Mouse (Mus musculus) lung, adult 2 months (tissue): Measurements from ENCODE around the gene Crispld2. TPM values are rescaled to one million over a fixed set of nuclear protein-coding genes. Genes with fewer than 3 reads are reported as not detected.

Experiments
- DNase-seq: peaks from one replicate; pipeline ENCODE4 v3.0.0; 2022
- H3K4me1 ChIP-seq: fragments of 200-500 bp; 2 replicates; pipeline ENCODE4 v1.6.1; 2011; ENCODE audit warnings: low read length; ENCODE audit not compliant: control insufficient read depth, insufficient read depth
- H3K4me3 ChIP-seq: fragments of 200-500 bp; replicated peaks from 2 replicates; pipeline ENCODE3; 2011; ENCODE audit warnings: low read depth, mild to moderate bottlenecking, control low read depth, low read length; ENCODE audit errors: extremely low read depth
- CTCF ChIP-seq: fragments of 200-500 bp; IDR thresholded peaks from 2 replicates; pipeline ENCODE4 v1.5.1; 2011; ENCODE audit warnings: mild to moderate bottlenecking, low read length, control low read depth; ENCODE audit not compliant: insufficient read depth
- POLR2A ChIP-seq: fragments of 200-500 bp; IDR thresholded peaks from 2 replicates; pipeline ENCODE4 v1.6.1; 2011; ENCODE audit warnings: low read depth, mild to moderate bottlenecking, control low read depth, low read length, borderline replicate concordance; ENCODE audit errors: extremely low read depth
- WGBS: fragments of 180-500 bp; shearing (Covaris S2); methylation state at CpG from one replicate; pipeline ENCODE4 v1.1.7; 2018; 5-methylcytosine and 5-hydroxymethylcytosine counted together
- polyA plus RNA-seq: library from polyadenylated mRNA; depleted of rRNA; stranded (reverse); fragments of >200 nt; gene quantifications from 2 replicates; pipeline ENCODE4 v1.2.3, GENCODE M21; 2012

Crispld2 gene
- polyA plus RNA-seq, 1 experiment, result 71.0 TPM

GRCm38 (mm10) chr8:120051908-120052307 is 59.7 kb downstream of the Crispld2 start:
- TF ChIP-seq POLR2A (no peak), CTCF (no peak)
- DNase-seq, result no peak
- WGBS, result 81% methylated on average over 4 of the region's 4 CpGs
- Histone ChIP-seq H3K4me1 (peaks cover under 1% of the 10 kb centered on the region; the same call in 1 of the 2 replicates), H3K4me3 (no peak overlapping the region)

- 67% methylated on average over 8 of the region's 8 CpGs for WGBS
- no peak for DNase-seq
- Histone ChIP-seq H3K4me3 (no peak overlapping the region), H3K4me1 (no peaks in the 10 kb centered on the region)
- TF ChIP-seq CTCF, result no peak
- TF ChIP-seq POLR2A, result no peak
Observed at GRCm38 (mm10) chr8:120052318-120052717, 60.1 kb downstream of the Crispld2 start.

- 93% methylated on average over 3 of the region's 3 CpGs for WGBS
- TF ChIP-seq CTCF, result no peak
- TF ChIP-seq POLR2A, result no peak
- Histone ChIP-seq H3K4me3 (no peak overlapping the region), H3K4me1 (no peaks in the 10 kb centered on the region)
- DNase-seq, result no peak
Observed at GRCm38 (mm10) chr8:120054833-120055232, 62.6 kb downstream of the Crispld2 start.

- TF ChIP-seq CTCF (no peak), POLR2A (no peak)
- H3K4me3 ChIP-seq, result no peak overlapping the region
- H3K4me1 ChIP-seq, result no peaks in the 10 kb centered on the region
- 59% methylated on average over 2 of the region's 2 CpGs for WGBS
- no peak for DNase-seq
Observed at GRCm38 (mm10) chr8:120057078-120057477, 64.8 kb downstream of the Crispld2 start.

- WGBS, result 87% methylated on average over 14 of the region's 14 CpGs
- no peak for TF ChIP-seq CTCF
- TF ChIP-seq POLR2A, result no peak
- Histone ChIP-seq H3K4me3 (no peak overlapping the region), H3K4me1 (no peaks in the 10 kb centered on the region)
- no peak for DNase-seq
Observed at GRCm38 (mm10) chr8:120062742-120063141, 70.5 kb downstream of the Crispld2 start.

GRCm38 (mm10) chr8:120063326-120063725 is 71.1 kb downstream of the Crispld2 start:
- TF ChIP-seq POLR2A (no peak), CTCF (no peak)
- Histone ChIP-seq H3K4me1 (no peaks in the 10 kb centered on the region), H3K4me3 (no peak overlapping the region)
- 70% methylated on average over 3 of the region's 3 CpGs for WGBS
- DNase-seq, result no peak

- TF ChIP-seq CTCF (no peak), POLR2A (no peak)
- DNase-seq, result no peak
- Histone ChIP-seq H3K4me3 (no peak overlapping the region), H3K4me1 (no peaks in the 10 kb centered on the region)
- WGBS, result 91% methylated on average over 8 of the region's 8 CpGs
Observed at GRCm38 (mm10) chr8:120065611-120066010, 73.4 kb downstream of the Crispld2 start.

GRCm38 (mm10) chr8:120066226-120066625 is 74.0 kb downstream of the Crispld2 start:
- 61% methylated on average over 4 of the region's 4 CpGs for WGBS
- no peak for TF ChIP-seq CTCF
- TF ChIP-seq POLR2A, result no peak
- Histone ChIP-seq H3K4me1 (no peaks in the 10 kb centered on the region), H3K4me3 (no peak overlapping the region)
- DNase-seq, result no peak

GRCm38 (mm10) chr8:120067936-120068668 is 75.9 kb downstream of the Crispld2 start:
- Histone ChIP-seq H3K4me1 (no peaks in the 10 kb centered on the region), H3K4me3 (no peak overlapping the region)
- DNase-seq, result peak; percentile 23
- WGBS, result 47% methylated on average over 19 of the region's 19 CpGs
- no peak for TF ChIP-seq POLR2A
- no peak for TF ChIP-seq CTCF

- TF ChIP-seq POLR2A (no peak), CTCF (peak; percentile 92)
- Histone ChIP-seq H3K4me1 (no peaks in the 10 kb centered on the region), H3K4me3 (no peak overlapping the region)
- WGBS, result 26% methylated on average over 4 of the region's 4 CpGs
- peak; percentile 79 for DNase-seq
Observed at GRCm38 (mm10) chr8:120071684-120072083, 79.4 kb downstream of the Crispld2 start.
